Mouse (Mus musculus): Measurements from ENCODE around the gene Zc3h8.

- no peak for TF ChIP-seq CTCF (IDR thresholded peaks at IDR 0.05; ENCODE audit: low read depth)
- no peak for TF ChIP-seq EP300 (optimal IDR thresholded peaks at IDR 0.05)
These were observed 28.9 kb downstream of the Zc3h8 start for GRCm38 (mm10) chr2:128914978-128915377.
